Mouse (Mus musculus) spleen, postnatal 14 days (tissue): ENCODE data around the gene Aff2.

ENCODE experiments used
- DNase-seq, 2 experiments: peaks; one replicate each; pipeline ENCODE4 v3.0.0; 2021 to 2022; ENCODE audit warnings: low spot score in 2 of 2

Aff2 gene

DNA sequence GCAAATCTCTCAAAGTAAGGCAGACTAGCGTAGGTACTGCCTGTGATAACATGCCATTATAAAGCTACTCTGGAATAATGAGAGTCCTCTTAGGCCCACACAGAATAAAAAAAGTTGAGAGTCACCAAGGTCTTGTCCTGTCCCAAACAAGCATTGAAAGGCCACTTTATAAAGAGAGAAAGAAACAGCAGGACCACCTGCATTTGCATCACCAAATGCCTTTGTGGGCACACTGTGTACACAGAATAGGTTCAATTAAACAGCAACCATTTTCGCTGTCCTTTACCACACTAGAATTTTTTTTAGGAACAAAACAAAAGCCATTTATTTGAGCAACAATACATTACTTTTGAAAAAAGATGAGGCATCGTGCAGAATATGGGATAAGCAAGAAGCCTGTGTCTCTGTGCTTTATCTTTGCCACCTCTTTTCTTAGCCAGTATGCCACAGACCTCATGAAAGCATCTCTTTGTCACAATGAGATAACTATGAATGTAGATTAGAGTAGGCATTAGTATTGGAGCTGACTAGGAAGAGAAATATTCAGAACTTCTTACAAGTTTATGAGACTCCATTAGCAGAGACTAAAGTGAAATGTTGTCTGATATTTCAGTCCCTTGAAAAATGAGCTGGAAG lies 385.0 kb downstream of the Aff2 start:
- no peak for DNase-seq

DNA sequence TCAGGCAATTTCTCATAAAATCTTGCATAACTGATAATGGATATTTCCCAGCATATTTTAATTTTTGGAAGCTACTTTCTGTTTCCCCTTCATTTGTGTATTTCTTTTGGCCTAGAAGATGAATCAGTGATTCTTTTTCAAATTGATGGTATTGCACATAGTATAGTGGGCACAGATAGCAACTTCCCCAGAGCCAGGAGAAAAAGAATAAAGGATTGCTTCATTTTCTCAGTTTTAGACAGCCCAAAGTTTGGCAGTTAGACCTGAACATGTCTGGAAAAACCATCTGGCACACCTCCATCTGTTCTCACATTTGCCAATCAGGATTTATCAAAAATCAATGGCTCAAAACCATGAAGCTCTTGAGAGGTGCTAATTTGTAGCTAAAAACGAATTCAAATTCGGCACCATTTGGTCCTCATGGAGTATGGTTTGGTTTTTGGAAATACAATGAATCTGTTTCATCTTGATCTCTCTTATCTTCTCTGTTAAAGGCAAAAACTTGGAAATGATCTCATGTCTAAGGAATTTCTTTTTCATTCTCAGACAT lies 441.9 kb downstream of the Aff2 start:
- no peak for DNase-seq

DNA sequence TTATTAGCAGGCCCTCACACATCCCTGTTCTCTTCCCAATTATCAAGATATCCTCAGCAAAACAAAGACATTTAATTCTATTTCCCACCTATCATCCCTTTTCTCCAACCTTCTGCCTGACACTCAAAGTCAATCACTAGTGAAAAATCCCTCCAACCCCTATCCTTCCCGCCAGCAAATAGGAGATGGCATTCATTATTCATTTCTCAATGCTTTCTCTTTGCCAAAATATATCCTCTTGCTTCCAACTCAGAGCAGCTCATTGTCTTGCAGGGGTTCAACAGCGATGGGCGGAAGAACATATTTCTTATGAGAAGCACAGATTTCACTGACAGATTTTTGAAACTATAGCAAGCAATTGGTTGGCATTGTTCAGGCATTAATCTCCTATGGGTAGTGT lies 442.4 kb downstream of the Aff2 start:
- no peak for DNase-seq

DNA sequence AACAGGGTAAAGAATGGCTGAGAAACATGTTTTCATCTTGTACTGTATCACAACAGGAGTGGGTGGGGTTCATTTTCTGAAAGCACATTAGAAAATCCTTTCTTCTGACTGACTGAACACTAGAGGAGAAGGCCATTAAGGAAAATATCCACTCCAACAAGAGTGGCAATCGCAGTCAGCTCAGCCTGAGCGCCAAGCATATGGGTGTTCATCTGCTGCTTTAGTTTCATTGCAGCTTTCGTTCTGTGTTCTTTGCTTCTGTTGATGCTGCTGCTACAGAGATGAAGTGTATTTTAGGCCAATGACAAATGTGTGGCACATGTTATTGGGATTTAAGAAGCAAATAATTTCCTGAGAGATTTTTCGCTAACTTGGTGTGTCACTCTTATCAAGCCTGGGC lies 451.7 kb downstream of the Aff2 start:
- no peak for DNase-seq

DNA sequence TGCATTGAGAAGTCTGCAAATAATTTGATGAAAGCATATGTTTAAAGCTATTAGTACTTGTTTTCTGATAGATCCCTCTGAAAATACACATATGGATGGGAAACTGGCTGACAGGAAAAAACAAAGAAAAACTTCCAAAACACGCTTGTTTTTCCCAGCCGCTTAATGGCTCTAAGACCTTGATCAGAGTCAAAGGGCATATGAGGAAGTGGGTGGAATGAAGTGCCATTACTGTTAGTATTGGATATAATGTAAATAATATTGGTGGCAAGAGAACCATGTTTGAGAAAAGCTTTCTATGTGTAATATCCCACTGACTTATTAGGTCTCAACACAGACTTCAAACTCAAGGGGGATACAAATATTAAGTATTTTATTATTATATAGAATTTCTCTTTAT lies 455.0 kb downstream of the Aff2 start:
- no peak for DNase-seq

DNA sequence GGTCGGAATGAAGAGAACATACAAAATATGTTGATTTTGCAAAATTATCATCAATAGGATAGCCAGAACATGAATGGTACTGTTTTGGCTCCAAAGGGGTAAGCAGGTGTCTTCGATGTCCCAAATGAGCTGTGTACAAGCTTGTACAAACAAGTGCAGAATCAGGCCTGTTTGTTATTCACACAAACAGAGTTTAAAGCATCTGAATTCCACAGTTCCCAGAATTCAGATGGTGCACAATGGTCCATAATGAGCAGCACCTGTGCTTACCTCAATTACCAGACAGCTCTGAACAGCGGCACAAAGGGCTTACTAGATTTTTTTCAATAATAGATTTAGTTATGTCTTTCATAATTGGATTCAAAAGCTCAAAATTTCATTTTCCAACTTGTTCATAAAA lies 457.6 kb downstream of the Aff2 start:
- no peak for DNase-seq

DNA sequence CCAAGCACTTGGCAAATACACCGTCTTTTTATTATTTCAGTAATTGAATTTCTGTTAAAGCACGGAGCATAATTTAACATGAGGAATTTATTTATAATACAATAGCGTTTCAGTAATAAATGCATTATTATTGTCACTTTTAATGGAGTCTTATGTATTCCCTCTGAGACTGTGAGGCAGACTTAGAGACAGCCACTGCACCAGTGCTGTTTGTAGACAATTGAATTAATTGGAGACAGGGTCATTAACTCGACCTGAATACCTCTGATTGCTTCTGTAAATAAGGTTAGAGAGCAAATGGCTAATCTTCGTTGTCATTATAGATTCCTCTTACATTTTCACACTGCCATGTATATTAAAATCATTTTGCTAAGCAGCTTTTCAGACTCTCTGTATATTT lies 458.1 kb downstream of the Aff2 start:
- DNase-seq: no peak

DNA sequence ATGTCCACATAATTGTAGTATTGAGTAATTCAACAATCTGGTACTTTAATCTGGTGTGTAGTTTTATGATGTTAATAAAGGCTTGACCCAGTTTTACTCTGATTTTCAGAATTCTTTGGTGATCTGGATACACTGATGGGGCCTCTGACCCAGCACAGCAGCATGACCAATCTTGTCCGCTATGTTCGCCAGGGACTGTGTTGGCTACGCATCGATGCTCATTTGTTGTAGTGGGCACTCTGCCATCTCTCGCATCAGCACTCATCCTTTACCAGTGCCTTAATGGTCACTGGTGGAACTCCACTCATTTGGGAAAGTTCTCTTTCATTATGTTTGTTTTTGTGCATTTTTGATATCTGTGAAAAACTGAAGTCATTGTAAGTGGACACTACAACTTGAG lies 507.5 kb downstream of the Aff2 start:
- DNase-seq: no peak

DNA sequence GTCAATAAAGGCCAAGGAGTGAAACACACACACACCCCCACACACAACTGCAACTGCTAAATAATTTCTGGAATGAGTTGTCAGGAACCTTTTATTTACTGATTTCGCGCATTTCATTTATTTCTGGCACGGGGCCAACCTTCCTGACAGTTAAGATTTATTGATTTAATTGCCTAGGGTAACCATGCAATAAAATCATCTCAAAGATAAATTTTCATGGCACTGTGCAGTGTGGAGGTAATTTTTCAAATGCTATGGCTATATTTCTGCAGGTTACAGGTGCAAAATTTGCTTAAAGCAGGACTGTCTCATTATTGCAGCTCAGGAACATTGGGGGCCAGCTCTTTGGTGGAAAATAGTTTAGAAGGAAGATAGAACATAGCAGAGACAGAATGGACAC lies 531.6 kb downstream of the Aff2 start:
- DNase-seq: no peak
